In the genomic region with DNA sequence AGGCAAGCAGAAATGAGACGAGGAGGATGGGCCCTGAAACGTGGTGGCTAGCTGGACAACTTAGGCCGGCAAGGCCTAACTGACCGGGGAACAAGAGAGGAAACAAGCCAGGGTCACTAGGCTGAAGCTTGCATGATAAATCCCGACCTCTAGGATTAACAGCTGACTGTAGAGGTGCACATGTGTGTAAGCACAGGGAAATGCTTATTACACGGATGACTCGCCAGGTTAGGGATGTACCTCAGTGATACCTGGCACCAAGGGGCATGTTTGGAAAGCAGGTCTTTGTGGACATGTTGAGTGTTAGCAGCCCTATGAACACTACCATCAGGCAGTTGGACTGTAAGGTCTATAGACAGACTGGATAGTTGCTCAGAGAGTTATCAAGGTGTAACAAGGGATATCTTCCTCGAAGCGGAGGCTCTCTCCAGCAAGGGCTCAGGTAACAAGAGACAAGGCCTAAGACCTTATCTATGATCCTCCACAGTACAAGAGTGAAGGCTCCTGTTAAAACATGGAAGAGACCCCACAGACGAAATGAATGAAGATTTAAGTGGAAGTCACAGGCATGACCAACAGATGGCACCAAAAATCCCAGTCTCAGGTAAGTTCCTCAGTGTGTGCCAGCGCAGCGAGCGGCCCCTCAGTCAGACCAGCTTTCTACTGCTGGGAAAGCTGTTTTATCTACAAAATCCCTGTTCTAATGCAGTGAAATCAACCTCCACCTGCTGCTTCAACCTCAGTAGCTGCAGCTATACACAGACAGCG, we compare ENCODE assay signal across 8 mouse cellular contexts. TPM values are rescaled to one million over a fixed set of nuclear protein-coding genes. Genes with fewer than 3 reads are reported as not detected.
DNase-seq lines count a peak whose midpoint lies in the region; ATAC-seq and TF ChIP-seq lines count a peak whose summit lies in the region.

No protein-coding gene starts in this region.

- no peak overlapping the region for H3K4me2 ChIP-seq in forebrain, embryonic 11.5 days (ENCODE audit: low read depth, low read length, severe bottlenecking)
- no peak overlapping the region for H3K4me2 ChIP-seq in midbrain, embryonic 13.5 days (replicated peaks)

- TF ChIP-seq POLR2A in kidney, adult 2 months (IDR thresholded peaks at IDR 0.05; ENCODE audit: low read depth, low read length), result no peak
- TF ChIP-seq POLR2A in ES-Bruce4 (IDR thresholded peaks at IDR 0.05; ENCODE audit: insufficient read depth, low read length), result no peak

- no peak for DNase-seq in kidney, adult 2 months
- DNase-seq in kidney, adult 18-20 months, result no peak
- no peak for DNase-seq in forebrain, embryonic 11.5 days (ENCODE audit: low spot score)
- no peak for DNase-seq in urinary bladder, postnatal 36 days (ENCODE audit: low spot score in 2 of 2)

- no peaks in the 10 kb centered on the region for H3K9me3 ChIP-seq in ES-Bruce4 (replicated peaks; ENCODE audit: control insufficient read depth, insufficient read depth, low read length, poor library complexity, severe bottlenecking)
- no peaks in the 10 kb centered on the region for H3K9me3 ChIP-seq in forebrain, embryonic 11.5 days (ENCODE audit: control insufficient read depth, low read length)
- H3K9me3 ChIP-seq in midbrain, embryonic 13.5 days, result no peaks in the 10 kb centered on the region

- H3K27ac ChIP-seq in kidney, adult 2 months (ENCODE audit: insufficient read depth, low read depth, low read length), result no peak overlapping the region
- H3K27ac ChIP-seq in ES-Bruce4 (ENCODE audit: insufficient read depth, low read length), result no peak overlapping the region
- H3K27ac ChIP-seq in forebrain, embryonic 11.5 days (ENCODE audit: low read depth, low read length), result peak overlapping the region; percentile 50; the same call in 1 of the 2 replicates
- H3K27ac ChIP-seq in midbrain, embryonic 13.5 days, result no peak overlapping the region

- peak; percentile 29; the same call in 1 of the 2 replicates for TF ChIP-seq CTCF in kidney, adult 2 months (conservative IDR thresholded peaks at IDR 0.05; ENCODE audit: insufficient read depth, insufficient read length, low read depth, low read length)
- TF ChIP-seq CTCF in ES-Bruce4 (IDR thresholded peaks at IDR 0.05; ENCODE audit: low read depth, low read length), result peak; percentile 14

- no peaks in the 10 kb centered on the region for H3K27me3 ChIP-seq in kidney, adult 2 months (replicated peaks; ENCODE audit: control insufficient read depth, insufficient read depth, low read length)
- H3K27me3 ChIP-seq in ES-Bruce4 (ENCODE audit: control insufficient read depth, insufficient read depth, low read length, poor library complexity, severe bottlenecking), result no peaks in the 10 kb centered on the region
- H3K27me3 ChIP-seq in forebrain, embryonic 11.5 days (ENCODE audit: control insufficient read depth, insufficient read depth, low read length), result no peaks in the 10 kb centered on the region
- H3K27me3 ChIP-seq in midbrain, embryonic 13.5 days, result no peaks in the 10 kb centered on the region

- ATAC-seq in forebrain, embryonic 11.5 days (replicated peaks; ENCODE audit: low FRiP score), result peak; percentile 21; the same call in 1 of the 2 replicates
- 0 out of 2 replicates have a peak, but pooled peaks have one; percentile 34 for ATAC-seq in midbrain, embryonic 13.5 days
- ATAC-seq in megakaryocyte, adult 5-6 weeks (ENCODE audit: poor library complexity, severe bottlenecking), result no peak
- ATAC-seq in activated CD4-positive, CD25-positive, alpha-beta regulatory T cell, adult 4 months, result no peak

- H3K4me3 ChIP-seq in kidney, adult 2 months (ENCODE audit: insufficient read depth, low read depth, low read length), result no peak overlapping the region
- no peak overlapping the region for H3K4me3 ChIP-seq in ES-Bruce4 (ENCODE audit: low read depth, low read length)
- no peak overlapping the region for H3K4me3 ChIP-seq in forebrain, embryonic 11.5 days (ENCODE audit: low read depth, low read length)
- H3K4me3 ChIP-seq in midbrain, embryonic 13.5 days (replicated peaks), result no peak overlapping the region

- H3K4me1 ChIP-seq in kidney, adult 2 months (ENCODE audit: control insufficient read depth, insufficient read depth, low read length), result no peaks in the 10 kb centered on the region
- H3K4me1 ChIP-seq in ES-Bruce4 (ENCODE audit: control insufficient read depth, insufficient read depth, low read length), result no peaks in the 10 kb centered on the region
- H3K4me1 ChIP-seq in forebrain, embryonic 11.5 days (replicated peaks; ENCODE audit: control insufficient read depth, insufficient read depth, low read length), result 0 out of 2 replicates have a peak, but pooled peaks cover 4% of the 10 kb centered on the region
- H3K4me1 ChIP-seq in midbrain, embryonic 13.5 days (replicated peaks), result no peaks in the 10 kb centered on the region

- no peak for TF ChIP-seq EP300 in ES-Bruce4 (IDR thresholded peaks at IDR 0.05; ENCODE audit: insufficient read depth, low read depth, low read length)

- H3K36me3 ChIP-seq in kidney, adult 2 months (ENCODE audit: control insufficient read depth, insufficient read depth, low read length), result peaks cover 26% of the 10 kb centered on the region
- H3K36me3 ChIP-seq in ES-Bruce4 (ENCODE audit: control insufficient read depth, insufficient read depth, low read length, poor library complexity, severe bottlenecking), result peaks cover 29% of the 10 kb centered on the region
- H3K36me3 ChIP-seq in forebrain, embryonic 11.5 days (ENCODE audit: control insufficient read depth, insufficient read depth, low read length), result peaks cover 22% of the 10 kb centered on the region; the same call in 1 of the 2 replicates
- peaks cover 51% of the 10 kb centered on the region for H3K36me3 ChIP-seq in midbrain, embryonic 13.5 days

- H3K9ac ChIP-seq in ES-Bruce4 (ENCODE audit: low read depth, poor library complexity, severe bottlenecking), result no peak overlapping the region
- H3K9ac ChIP-seq in forebrain, embryonic 11.5 days (ENCODE audit: low read length), result no peak overlapping the region
- no peak overlapping the region for H3K9ac ChIP-seq in midbrain, embryonic 13.5 days (replicated peaks)

- 78% methylated on average over 14 of the region's 14 CpGs for WGBS in kidney, adult 2 months
- WGBS in forebrain, embryonic 11.5 days, result 79% methylated on average over 14 of the region's 14 CpGs
- WGBS in midbrain, embryonic 13.5 days, result 84% methylated on average over 14 of the region's 14 CpGs

RNA-seq across cellular contexts. Expression of a gene that starts 10.1 kb away (rescaled TPM):
- polyA plus RNA-seq in kidney, adult 2 months (2012; rRNA removed), result 30.1 and 37.1 TPM in 2 replicates
- polyA plus RNA-seq in ES-Bruce4 (2011; ENCODE audit: insufficient read depth, insufficient read length, low read depth, missing spikeins), result 5.9 and 8.3 TPM in 2 replicates
- polyA plus RNA-seq in forebrain, embryonic 11.5 days (2014; fragmentation: Nextera tagmentation; extraction: Ambion mirVana), result 7.2 and 8.2 TPM in 2 replicates
- 13.1 and 15.3 TPM in 2 replicates for polyA plus RNA-seq in midbrain, embryonic 13.5 days (2015; fragmentation: Nextera tagmentation; extraction: Ambion mirVana)
- total RNA-seq in megakaryocyte, adult 5-6 weeks (2015), result 172 and 189 TPM in 2 replicates
- total RNA-seq in megakaryocyte, adult 5-6 weeks (2017), result 145 and 152 TPM in 2 replicates
- polyA plus RNA-seq in activated CD4-positive, CD25-positive, alpha-beta regulatory T cell, adult 4 months (2017; shearing (Covaris generic)), result 100 to 1,000 TPM; 152 to 211 TPM

RNA-seq across cellular contexts. Expression of a gene that starts 13.2 kb away (rescaled TPM):
- 110 and 117 TPM in 2 replicates for polyA plus RNA-seq in kidney, adult 2 months (2012; rRNA removed)
- 190 and 199 TPM in 2 replicates for polyA plus RNA-seq in ES-Bruce4 (2011; ENCODE audit: insufficient read depth, insufficient read length, low read depth, missing spikeins)
- polyA plus RNA-seq in forebrain, embryonic 11.5 days (2014; fragmentation: Nextera tagmentation; extraction: Ambion mirVana), result 152 and 163 TPM in 2 replicates
- polyA plus RNA-seq in midbrain, embryonic 13.5 days (2015; fragmentation: Nextera tagmentation; extraction: Ambion mirVana), result 128 and 147 TPM in 2 replicates
- total RNA-seq in megakaryocyte, adult 5-6 weeks (2015), result 287 and 312 TPM in 2 replicates
- total RNA-seq in megakaryocyte, adult 5-6 weeks (2017), result 286 and 353 TPM in 2 replicates
- polyA plus RNA-seq in activated CD4-positive, CD25-positive, alpha-beta regulatory T cell, adult 4 months (2017; shearing (Covaris generic)), result 100 to 1,000 TPM in 1 of 2 experiments, 10 to 100 TPM in 1; 99.8 to 116 TPM

RNA-seq across cellular contexts. Expression of a gene that starts 17.1 kb away (rescaled TPM):
- 3.1 and 8.5 TPM in 2 replicates for polyA plus RNA-seq in kidney, adult 2 months (2012; rRNA removed)
- 1.4 TPM in 1 of 2 replicates, not detected in the other for polyA plus RNA-seq in ES-Bruce4 (2011; ENCODE audit: insufficient read depth, insufficient read length, low read depth, missing spikeins)
- polyA plus RNA-seq in forebrain, embryonic 11.5 days (2014; fragmentation: Nextera tagmentation; extraction: Ambion mirVana), result 0.17 and 0.25 TPM in 2 replicates
- not detected in 2 replicates for polyA plus RNA-seq in midbrain, embryonic 13.5 days (2015; fragmentation: Nextera tagmentation; extraction: Ambion mirVana)
- total RNA-seq in megakaryocyte, adult 5-6 weeks (2015), result 10.0 and 10.8 TPM in 2 replicates
- 3.7 and 6.9 TPM in 2 replicates for total RNA-seq in megakaryocyte, adult 5-6 weeks (2017)
- polyA plus RNA-seq in activated CD4-positive, CD25-positive, alpha-beta regulatory T cell, adult 4 months (2017; shearing (Covaris generic)), result 10 to 100 TPM; 42.9 to 45.4 TPM

RNA-seq across cellular contexts. Expression of a gene that starts 33.9 kb away (rescaled TPM):
- polyA plus RNA-seq in kidney, adult 2 months (2012; rRNA removed), result 3.2 and 15.6 TPM in 2 replicates
- polyA plus RNA-seq in ES-Bruce4 (2011; ENCODE audit: insufficient read depth, insufficient read length, low read depth, missing spikeins), result not detected in 2 replicates
- 0.15 TPM in 1 of 2 replicates, not detected in the other for polyA plus RNA-seq in forebrain, embryonic 11.5 days (2014; fragmentation: Nextera tagmentation; extraction: Ambion mirVana)
- 0.14 and 0.32 TPM in 2 replicates for polyA plus RNA-seq in midbrain, embryonic 13.5 days (2015; fragmentation: Nextera tagmentation; extraction: Ambion mirVana)
- total RNA-seq in megakaryocyte, adult 5-6 weeks (2015), result 8.9 and 9.6 TPM in 2 replicates
- 12.4 and 18.3 TPM in 2 replicates for total RNA-seq in megakaryocyte, adult 5-6 weeks (2017)
- 10 to 100 TPM in 1 of 2 experiments, 1 to 10 TPM in 1; 4.8 to 19.7 TPM for polyA plus RNA-seq in activated CD4-positive, CD25-positive, alpha-beta regulatory T cell, adult 4 months (2017; shearing (Covaris generic))

RNA-seq across cellular contexts. Expression of a gene that starts 43.6 kb away (rescaled TPM):
- polyA plus RNA-seq in kidney, adult 2 months (2012; rRNA removed), result 72.3 and 80.5 TPM in 2 replicates
- polyA plus RNA-seq in ES-Bruce4 (2011; ENCODE audit: insufficient read depth, insufficient read length, low read depth, missing spikeins), result 0.65 and 1.1 TPM in 2 replicates
- polyA plus RNA-seq in forebrain, embryonic 11.5 days (2014; fragmentation: Nextera tagmentation; extraction: Ambion mirVana), result 0.15 and 0.87 TPM in 2 replicates
- 0.43 TPM in 1 of 2 replicates, not detected in the other for polyA plus RNA-seq in midbrain, embryonic 13.5 days (2015; fragmentation: Nextera tagmentation; extraction: Ambion mirVana)
- 105 and 109 TPM in 2 replicates for total RNA-seq in megakaryocyte, adult 5-6 weeks (2015)
- total RNA-seq in megakaryocyte, adult 5-6 weeks (2017), result 110 and 132 TPM in 2 replicates
- polyA plus RNA-seq in activated CD4-positive, CD25-positive, alpha-beta regulatory T cell, adult 4 months (2017; shearing (Covaris generic)), result 1 to 10 TPM; 1.9 to 3.7 TPM

Comparison
In these comparisons a context has a peak if more than half of its experiments do, and no peak if none do; other contexts are left out.
1. ATAC-seq: peak in forebrain, embryonic 11.5 days (single experiment) and midbrain, embryonic 13.5 days (single experiment); none in megakaryocyte, adult 5-6 weeks (single experiment) and activated CD4-positive, CD25-positive, alpha-beta regulatory T cell, adult 4 months (single experiment).